Mouse (Mus musculus) megakaryocyte, embryonic 14.5 days (primary cell): Measurements from ENCODE around the gene Pnpla3. TPM values are rescaled to one million over a fixed set of nuclear protein-coding genes. Genes with fewer than 3 reads are reported as not detected.

Experiments
- H3K27me3 ChIP-seq: replicated peaks from 2 replicates; pipeline ENCODE3; 2012; ENCODE audit warnings: inconsistent platforms
- H3K36me3 ChIP-seq: replicated peaks from 2 replicates; pipeline ENCODE3; 2012; ENCODE audit warnings: low read length, inconsistent platforms, mixed read lengths
- H3K4me1 ChIP-seq: 2 replicates; pipeline ENCODE4 v1.6.1; 2012; ENCODE audit warnings: inconsistent platforms
- H3K4me3 ChIP-seq: replicated peaks from 2 replicates; pipeline ENCODE3; 2012; ENCODE audit warnings: moderate library complexity, mild to moderate bottlenecking, inconsistent platforms
- H3K9me3 ChIP-seq: 2 replicates; pipeline ENCODE4 v1.6.1; 2012; ENCODE audit warnings: inconsistent platforms
- FLI1 ChIP-seq: IDR thresholded peaks from 2 replicates; pipeline ENCODE4 v1.6.1; 2012; ENCODE audit warnings: low read length, inconsistent platforms, mixed read lengths
- GATA1 ChIP-seq: IDR thresholded peaks from 3 replicates; pipeline ENCODE4 v1.6.1; 2012; ENCODE audit warnings: mixed read lengths, low read length, inconsistent platforms, borderline replicate concordance
- polyA plus RNA-seq: library from polyadenylated mRNA; stranded (reverse); fragments of >175 nt; gene quantifications from 2 replicates; pipeline ENCODE4 v1.2.3, GENCODE M21; 2012; ENCODE audit warnings: low replicate concordance; ENCODE audit not compliant: insufficient read depth

Gene Pnpla3
- polyA plus RNA-seq, 1 experiment = not detected

- TF ChIP-seq FLI1 (no peak), GATA1 (no peak)
- no peaks in the 10 kb centered on the region for H3K9me3 ChIP-seq
- no peaks in the 10 kb centered on the region for H3K27me3 ChIP-seq
- H3K4me3 ChIP-seq = peak within 1 kb of the TSS; percentile 97
- peaks cover 74% of the 10 kb centered on the region for H3K4me1 ChIP-seq
- peaks cover 42% of the 10 kb centered on the region for H3K36me3 ChIP-seq
These were observed 24.6 kb downstream of the Pnpla3 start, which contains the start of gene Samm50 for GRCm38 (mm10) chr15:84192058-84192791. TSS of gene Samm50 (plus strand) at chr15:84192241.

GRCm38 (mm10) chr15:84196486-84197165, 29.0 kb downstream of the Pnpla3 start:
- TF ChIP-seq GATA1 (no peak), FLI1 (no peak)
- H3K4me1 ChIP-seq = peaks cover 58% of the 10 kb centered on the region
- H3K9me3 ChIP-seq = no peaks in the 10 kb centered on the region
- no peak overlapping the region for H3K4me3 ChIP-seq
- H3K36me3 ChIP-seq = peaks cover 86% of the 10 kb centered on the region
- H3K27me3 ChIP-seq = no peaks in the 10 kb centered on the region

- H3K27me3 ChIP-seq = no peaks in the 10 kb centered on the region
- H3K36me3 ChIP-seq = peaks cover 93% of the 10 kb centered on the region
- peaks cover 99% of the 10 kb centered on the region for H3K4me1 ChIP-seq
- H3K9me3 ChIP-seq = no peaks in the 10 kb centered on the region
- H3K4me3 ChIP-seq = no peak overlapping the region
- TF ChIP-seq GATA1 (no peak), FLI1 (no peak)
These were observed 39.7 kb downstream of the Pnpla3 start for GRCm38 (mm10) chr15:84207327-84207726.

GRCm38 (mm10) chr15:84209517-84210412, 42.1 kb downstream of the Pnpla3 start:
- H3K4me1 ChIP-seq = peaks cover 99% of the 10 kb centered on the region
- peaks cover 93% of the 10 kb centered on the region for H3K36me3 ChIP-seq
- H3K4me3 ChIP-seq = peak overlapping the region; percentile 93
- H3K27me3 ChIP-seq = no peaks in the 10 kb centered on the region
- TF ChIP-seq FLI1 (peak; percentile 54; the same call in 1 of the 2 replicates), GATA1 (peak; percentile 88; the same call in 2 of the 3 replicates)
- H3K9me3 ChIP-seq = no peaks in the 10 kb centered on the region

GRCm38 (mm10) chr15:84210461-84210860, 42.8 kb downstream of the Pnpla3 start:
- Histone ChIP-seq H3K36me3 (peaks cover 93% of the 10 kb centered on the region), H3K27me3 (no peaks in the 10 kb centered on the region), H3K4me1 (peaks cover 99% of the 10 kb centered on the region), H3K9me3 (no peaks in the 10 kb centered on the region), H3K4me3 (peak overlapping the region; percentile 93)
- no peak for TF ChIP-seq GATA1
- no peak for TF ChIP-seq FLI1

GRCm38 (mm10) chr15:84210941-84211340, 43.3 kb downstream of the Pnpla3 start:
- Histone ChIP-seq H3K36me3 (peaks cover 93% of the 10 kb centered on the region), H3K27me3 (no peaks in the 10 kb centered on the region), H3K4me3 (peak overlapping the region; percentile 93), H3K4me1 (peaks cover 99% of the 10 kb centered on the region), H3K9me3 (no peaks in the 10 kb centered on the region)
- TF ChIP-seq GATA1 (no peak), FLI1 (no peak)

GRCm38 (mm10) chr15:84211564-84211963, 43.9 kb downstream of the Pnpla3 start:
- Histone ChIP-seq H3K9me3 (no peaks in the 10 kb centered on the region), H3K4me1 (peaks cover 99% of the 10 kb centered on the region), H3K27me3 (no peaks in the 10 kb centered on the region), H3K36me3 (peaks cover 93% of the 10 kb centered on the region), H3K4me3 (peak overlapping the region; percentile 93)
- TF ChIP-seq FLI1 (no peak), GATA1 (no peak)

GRCm38 (mm10) chr15:84212031-84212755, 44.6 kb downstream of the Pnpla3 start:
- Histone ChIP-seq H3K36me3 (peaks cover 93% of the 10 kb centered on the region), H3K4me3 (peak overlapping the region; percentile 93), H3K27me3 (no peaks in the 10 kb centered on the region), H3K4me1 (peaks cover 99% of the 10 kb centered on the region), H3K9me3 (no peaks in the 10 kb centered on the region)
- TF ChIP-seq GATA1 = no peak
- no peak for TF ChIP-seq FLI1

GRCm38 (mm10) chr15:84212756-84213105, 45.1 kb downstream of the Pnpla3 start:
- peaks cover 93% of the 10 kb centered on the region for H3K36me3 ChIP-seq
- peak overlapping the region; percentile 93 for H3K4me3 ChIP-seq
- H3K9me3 ChIP-seq = no peaks in the 10 kb centered on the region
- no peaks in the 10 kb centered on the region for H3K27me3 ChIP-seq
- H3K4me1 ChIP-seq = peaks cover 99% of the 10 kb centered on the region
- TF ChIP-seq FLI1 (no peak), GATA1 (no peak)
